Mouse (Mus musculus): ENCODE results near the gene Rtn4r. TPM values are rescaled to one million over a fixed set of nuclear protein-coding genes. Genes with fewer than 3 reads are reported as not detected.

The Rtn4r gene
- polyA plus RNA-seq, 1 experiment from 2014 or later, result 3.2 TPM

DNA sequence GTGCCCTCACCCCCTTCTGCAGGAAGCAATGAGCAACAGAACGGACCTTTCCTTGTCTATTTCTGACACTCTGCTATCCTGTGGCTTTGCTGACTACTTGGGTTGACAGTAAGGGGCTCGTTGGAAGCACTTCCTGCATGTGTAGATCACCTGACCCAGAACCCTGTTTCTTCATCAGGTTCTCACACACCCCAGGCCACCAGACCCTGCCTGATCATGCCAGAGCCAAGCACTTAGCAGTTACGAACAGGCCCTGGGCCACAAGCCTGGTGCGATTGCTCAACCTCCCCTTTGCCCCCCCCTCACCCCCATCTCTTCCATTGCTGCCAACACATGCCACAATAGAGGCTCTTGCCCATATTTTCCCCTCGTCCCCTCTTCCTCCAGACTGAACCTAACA lies 41.7 kb downstream of the Rtn4r start:
- no peaks in the 10 kb centered on the region for H3K36me3 ChIP-seq (ENCODE audit: control insufficient read depth, insufficient read depth, low read length)
- 82% methylated on average over 5 of the region's 5 CpGs for WGBS
- DNase-seq (ENCODE audit: low spot score), result no peak
- H3K9ac ChIP-seq (ENCODE audit: low read length), result no peak overlapping the region
- H3K4me1 ChIP-seq (replicated peaks; ENCODE audit: control insufficient read depth, insufficient read depth, low read length), result peaks cover 3% of the 10 kb centered on the region; the same call in 1 of the 2 replicates
- H3K4me2 ChIP-seq (ENCODE audit: low read depth, low read length, severe bottlenecking), result no peak overlapping the region
- no peak for ATAC-seq (replicated peaks; ENCODE audit: low FRiP score)
- no peak overlapping the region for H3K27ac ChIP-seq (ENCODE audit: low read depth, low read length)
- no peaks in the 10 kb centered on the region for H3K27me3 ChIP-seq (ENCODE audit: control insufficient read depth, insufficient read depth, low read length)
- no peaks in the 10 kb centered on the region for H3K9me3 ChIP-seq (ENCODE audit: control insufficient read depth, low read length)
- H3K4me3 ChIP-seq (ENCODE audit: low read depth, low read length), result no peak overlapping the region

DNA sequence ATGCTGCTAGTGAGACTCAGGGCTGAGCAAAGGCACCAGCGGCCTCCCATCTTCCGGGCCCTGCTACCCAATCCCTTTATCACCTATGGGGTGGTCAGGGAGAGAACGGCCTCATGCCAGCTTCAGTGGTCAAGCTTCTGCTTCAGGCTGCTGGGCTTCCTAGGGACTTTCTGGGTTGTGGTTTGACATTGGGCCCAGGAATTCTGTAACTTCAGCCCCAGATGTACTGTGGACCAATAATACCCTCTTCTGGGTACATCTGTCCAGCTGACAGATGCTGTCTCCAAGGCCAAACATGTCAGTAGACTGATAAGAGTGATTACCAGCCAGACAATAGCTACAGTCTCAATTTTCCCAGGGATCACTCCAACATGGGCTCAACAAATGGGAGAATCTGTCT lies 42.3 kb downstream of the Rtn4r start:
- Histone ChIP-seq H3K9ac (ENCODE audit: low read length) (no peak overlapping the region), H3K4me3 (ENCODE audit: low read depth, low read length) (no peak overlapping the region), H3K36me3 (ENCODE audit: control insufficient read depth, insufficient read depth, low read length) (no peaks in the 10 kb centered on the region), H3K4me2 (ENCODE audit: low read depth, low read length, severe bottlenecking) (no peak overlapping the region), H3K4me1 (replicated peaks; ENCODE audit: control insufficient read depth, insufficient read depth, low read length) (peaks cover 1% of the 10 kb centered on the region; the same call in 1 of the 2 replicates), H3K27me3 (ENCODE audit: control insufficient read depth, insufficient read depth, low read length) (no peaks in the 10 kb centered on the region), H3K27ac (ENCODE audit: low read depth, low read length) (no peak overlapping the region), H3K9me3 (ENCODE audit: control insufficient read depth, low read length) (no peaks in the 10 kb centered on the region)
- no peak for ATAC-seq (replicated peaks; ENCODE audit: low FRiP score)
- DNase-seq (ENCODE audit: low spot score), result no peak
- 91% methylated on average over 3 of the region's 3 CpGs for WGBS

DNA sequence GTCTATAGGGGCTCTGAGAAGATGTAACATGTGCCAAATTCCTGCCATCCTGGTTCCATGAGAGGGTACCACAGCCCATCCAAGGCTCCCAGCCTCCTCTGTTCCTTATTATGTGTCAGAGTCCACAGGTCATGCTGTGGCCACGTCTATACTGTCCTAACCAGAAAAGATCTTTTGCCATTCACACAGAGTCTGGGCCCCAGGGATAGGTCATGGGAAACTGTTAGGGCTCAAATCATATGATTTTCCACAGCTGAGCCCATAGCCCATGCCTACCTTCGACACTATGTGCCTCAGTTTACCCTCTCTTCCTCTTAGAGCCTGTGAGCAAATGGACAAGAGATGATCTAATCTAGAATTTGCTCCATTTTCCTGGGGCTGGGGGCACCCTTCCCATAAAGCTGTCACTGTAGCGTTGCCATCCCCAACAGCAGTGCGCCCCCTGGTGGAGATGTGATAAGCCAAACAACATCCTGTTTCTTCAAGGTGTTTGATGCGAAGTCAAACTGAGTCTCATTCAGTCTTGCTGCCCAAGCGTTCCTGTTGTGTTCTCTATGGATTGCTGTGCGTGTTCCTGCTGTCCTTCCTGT lies 44.9 kb downstream of the Rtn4r start:
- Histone ChIP-seq H3K4me1 (replicated peaks; ENCODE audit: control insufficient read depth, insufficient read depth, low read length) (no peaks in the 10 kb centered on the region), H3K27ac (ENCODE audit: low read depth, low read length) (no peak overlapping the region), H3K27me3 (ENCODE audit: control insufficient read depth, insufficient read depth, low read length) (no peaks in the 10 kb centered on the region), H3K36me3 (ENCODE audit: control insufficient read depth, insufficient read depth, low read length) (no peaks in the 10 kb centered on the region), H3K4me2 (ENCODE audit: low read depth, low read length, severe bottlenecking) (no peak overlapping the region), H3K4me3 (ENCODE audit: low read depth, low read length) (no peak overlapping the region), H3K9ac (ENCODE audit: low read length) (no peak overlapping the region), H3K9me3 (ENCODE audit: control insufficient read depth, low read length) (no peaks in the 10 kb centered on the region)
- ATAC-seq (replicated peaks; ENCODE audit: low FRiP score) (peak; percentile 40; the same call in 1 of the 2 replicates), DNase-seq (ENCODE audit: low spot score) (peak; percentile 88)
- WGBS, result 13% methylated on average over 7 of the region's 7 CpGs

DNA sequence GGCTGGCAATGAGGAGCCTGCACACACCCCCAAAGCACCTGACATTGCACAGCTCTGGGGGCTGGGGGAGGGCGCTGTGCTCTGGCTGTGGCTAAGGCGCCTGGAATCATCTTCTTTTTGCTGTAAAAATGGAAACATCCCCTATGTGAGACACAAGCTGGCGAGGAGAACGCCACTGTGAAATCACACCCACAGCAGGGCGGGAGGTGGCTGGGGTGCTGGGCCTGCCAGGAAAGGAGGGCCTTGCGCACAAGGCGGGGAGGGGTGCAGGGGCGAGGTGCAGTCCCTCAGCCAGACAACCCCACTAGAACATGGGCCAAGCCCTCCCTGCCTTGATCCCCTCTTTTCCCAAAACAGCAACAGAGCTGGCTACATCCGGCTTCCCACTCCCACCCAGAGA lies 45.8 kb downstream of the Rtn4r start:
- 84% methylated on average over 9 of the region's 9 CpGs for WGBS
- ATAC-seq (replicated peaks; ENCODE audit: low FRiP score), result 0 out of 2 replicates have a peak, but pooled peaks have one; percentile 16
- Histone ChIP-seq H3K9ac (ENCODE audit: low read length) (no peak overlapping the region), H3K4me3 (ENCODE audit: low read depth, low read length) (no peak overlapping the region), H3K4me2 (ENCODE audit: low read depth, low read length, severe bottlenecking) (no peak overlapping the region), H3K27me3 (ENCODE audit: control insufficient read depth, insufficient read depth, low read length) (no peaks in the 10 kb centered on the region), H3K9me3 (ENCODE audit: control insufficient read depth, low read length) (no peaks in the 10 kb centered on the region), H3K36me3 (ENCODE audit: control insufficient read depth, insufficient read depth, low read length) (no peaks in the 10 kb centered on the region), H3K27ac (ENCODE audit: low read depth, low read length) (no peak overlapping the region), H3K4me1 (replicated peaks; ENCODE audit: control insufficient read depth, insufficient read depth, low read length) (no peaks in the 10 kb centered on the region)
- DNase-seq (ENCODE audit: low spot score), result no peak

DNA sequence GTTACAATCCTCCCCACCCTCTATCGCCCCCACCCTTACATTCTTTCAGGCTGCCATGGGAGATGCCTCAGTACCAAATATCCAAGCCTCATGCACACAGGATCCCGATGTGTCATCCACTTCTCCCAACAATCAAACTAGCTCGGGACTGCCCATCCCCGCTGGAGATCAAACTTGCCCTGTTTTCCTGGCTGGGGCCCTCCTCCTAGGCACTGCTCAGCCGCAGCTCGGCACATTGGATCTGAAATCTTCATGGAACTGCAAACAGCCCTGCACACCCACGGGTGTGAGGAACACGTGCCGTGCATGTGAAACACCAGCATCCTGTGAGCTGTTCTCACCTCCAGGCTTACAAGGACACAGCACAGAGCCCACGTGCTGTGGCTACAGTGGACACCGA lies 46.3 kb downstream of the Rtn4r start:
- no peak for ATAC-seq (replicated peaks; ENCODE audit: low FRiP score)
- no peaks in the 10 kb centered on the region for H3K4me1 ChIP-seq (replicated peaks; ENCODE audit: control insufficient read depth, insufficient read depth, low read length)
- WGBS, result 76% methylated on average over 11 of the region's 11 CpGs
- no peak overlapping the region for H3K4me2 ChIP-seq (ENCODE audit: low read depth, low read length, severe bottlenecking)
- no peak for DNase-seq (ENCODE audit: low spot score)
- no peaks in the 10 kb centered on the region for H3K27me3 ChIP-seq (ENCODE audit: control insufficient read depth, insufficient read depth, low read length)
- H3K4me3 ChIP-seq (ENCODE audit: low read depth, low read length), result no peak overlapping the region
- H3K9ac ChIP-seq (ENCODE audit: low read length), result no peak overlapping the region
- H3K9me3 ChIP-seq (ENCODE audit: control insufficient read depth, low read length), result no peaks in the 10 kb centered on the region
- no peaks in the 10 kb centered on the region for H3K36me3 ChIP-seq (ENCODE audit: control insufficient read depth, insufficient read depth, low read length)
- H3K27ac ChIP-seq (ENCODE audit: low read depth, low read length), result no peak overlapping the region

DNA sequence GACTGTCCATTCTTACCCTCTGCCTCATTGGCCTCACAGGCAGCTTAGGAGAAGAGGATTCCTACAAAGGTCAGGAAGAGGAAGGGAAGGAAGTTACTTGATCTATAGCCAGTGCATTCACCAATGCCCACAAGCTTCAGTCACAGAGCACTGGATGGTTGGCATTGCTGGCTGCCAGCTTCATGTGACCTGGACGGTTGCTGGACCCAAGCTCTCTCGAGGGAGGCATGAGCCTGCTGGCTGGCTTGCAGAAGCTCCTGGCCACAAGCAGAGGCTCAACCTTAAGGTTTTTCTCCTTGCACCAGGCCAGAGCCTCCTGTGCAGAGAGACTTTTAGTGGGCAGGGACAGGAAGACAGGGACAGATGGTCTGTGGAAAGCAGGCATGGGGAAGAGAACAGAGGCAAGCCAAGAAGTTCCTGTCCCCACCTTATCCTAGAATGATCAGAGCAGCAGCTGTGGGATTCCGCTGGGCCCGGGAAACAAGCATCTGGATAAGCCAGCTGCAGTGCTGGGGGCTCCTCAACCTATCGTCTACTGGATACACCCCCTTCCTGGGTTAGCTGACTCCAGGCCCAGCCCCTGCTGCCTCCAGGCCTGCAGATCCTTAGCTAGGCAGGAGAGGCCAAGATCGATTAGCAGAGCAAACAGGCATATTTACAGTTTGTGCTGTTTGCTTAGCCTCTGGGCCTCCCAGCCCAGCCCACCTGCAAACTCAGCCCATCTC lies 48.5 kb downstream of the Rtn4r start:
- H3K4me1 ChIP-seq (replicated peaks; ENCODE audit: control insufficient read depth, insufficient read depth, low read length), result no peaks in the 10 kb centered on the region
- ATAC-seq (replicated peaks; ENCODE audit: low FRiP score) (no peak), DNase-seq (ENCODE audit: low spot score) (no peak)
- no peaks in the 10 kb centered on the region for H3K9me3 ChIP-seq (ENCODE audit: control insufficient read depth, low read length)
- WGBS, result 64% methylated on average over 6 of the region's 6 CpGs
- H3K4me3 ChIP-seq (ENCODE audit: low read depth, low read length), result no peak overlapping the region
- no peak overlapping the region for H3K4me2 ChIP-seq (ENCODE audit: low read depth, low read length, severe bottlenecking)
- no peak overlapping the region for H3K27ac ChIP-seq (ENCODE audit: low read depth, low read length)
- H3K27me3 ChIP-seq (ENCODE audit: control insufficient read depth, insufficient read depth, low read length), result no peaks in the 10 kb centered on the region
- no peaks in the 10 kb centered on the region for H3K36me3 ChIP-seq (ENCODE audit: control insufficient read depth, insufficient read depth, low read length)
- peak overlapping the region; percentile 3; the same call in 1 of the 2 replicates for H3K9ac ChIP-seq (ENCODE audit: low read length)

DNA sequence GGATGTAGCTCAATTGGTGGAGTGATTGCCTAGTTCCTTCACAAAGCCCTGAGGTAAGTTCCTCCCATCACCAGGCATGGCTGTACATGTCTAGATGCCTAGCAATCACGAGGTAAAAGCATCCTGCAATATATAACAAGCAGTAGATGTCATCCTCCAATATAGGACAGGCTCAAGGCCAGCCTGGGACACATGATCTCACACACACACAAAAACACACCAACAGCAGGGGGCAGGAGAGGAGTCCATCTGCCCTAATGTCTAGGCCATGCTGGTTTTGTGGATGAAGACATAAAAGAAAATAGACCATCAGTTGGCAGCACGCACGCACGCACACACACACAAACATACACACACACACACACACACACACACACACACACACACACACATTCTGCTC lies 49.3 kb downstream of the Rtn4r start:
- H3K9ac ChIP-seq (ENCODE audit: low read length), result no peak overlapping the region
- H3K4me2 ChIP-seq (ENCODE audit: low read depth, low read length, severe bottlenecking), result no peak overlapping the region
- H3K4me1 ChIP-seq (replicated peaks; ENCODE audit: control insufficient read depth, insufficient read depth, low read length), result no peaks in the 10 kb centered on the region
- H3K36me3 ChIP-seq (ENCODE audit: control insufficient read depth, insufficient read depth, low read length), result no peaks in the 10 kb centered on the region
- H3K27ac ChIP-seq (ENCODE audit: low read depth, low read length), result no peak overlapping the region
- H3K27me3 ChIP-seq (ENCODE audit: control insufficient read depth, insufficient read depth, low read length), result no peaks in the 10 kb centered on the region
- H3K4me3 ChIP-seq (ENCODE audit: low read depth, low read length), result no peak overlapping the region
- no peaks in the 10 kb centered on the region for H3K9me3 ChIP-seq (ENCODE audit: control insufficient read depth, low read length)
- DNase-seq (ENCODE audit: low spot score) (no peak), ATAC-seq (replicated peaks; ENCODE audit: low FRiP score) (no peak)
- 82% methylated on average over 4 of the region's 4 CpGs for WGBS

DNA sequence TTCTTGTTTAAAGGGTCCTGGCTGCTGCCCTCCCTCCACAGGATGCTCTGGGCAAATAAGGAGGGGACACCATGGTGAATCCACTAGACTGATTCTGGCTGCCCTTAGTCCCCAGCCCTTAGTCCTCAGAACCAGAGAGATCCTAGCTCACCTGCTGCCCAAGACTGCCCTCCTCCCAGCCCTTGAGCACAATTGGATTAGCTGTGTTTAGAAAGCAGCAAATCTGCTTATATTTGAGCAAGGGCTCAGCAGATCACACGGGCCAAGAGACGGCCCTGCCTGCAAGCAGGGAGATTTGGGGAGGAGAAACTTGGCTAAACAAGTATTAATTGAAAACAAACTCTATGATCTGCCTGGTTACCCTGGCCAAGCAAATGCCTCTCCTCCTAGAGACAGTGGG lies 52.1 kb downstream of the Rtn4r start:
- Histone ChIP-seq H3K9ac (ENCODE audit: low read length) (no peak overlapping the region), H3K4me3 (ENCODE audit: low read depth, low read length) (no peak overlapping the region), H3K36me3 (ENCODE audit: control insufficient read depth, insufficient read depth, low read length) (no peaks in the 10 kb centered on the region), H3K27me3 (ENCODE audit: control insufficient read depth, insufficient read depth, low read length) (no peaks in the 10 kb centered on the region), H3K4me1 (replicated peaks; ENCODE audit: control insufficient read depth, insufficient read depth, low read length) (no peaks in the 10 kb centered on the region), H3K9me3 (ENCODE audit: control insufficient read depth, low read length) (no peaks in the 10 kb centered on the region), H3K4me2 (ENCODE audit: low read depth, low read length, severe bottlenecking) (no peak overlapping the region), H3K27ac (ENCODE audit: low read depth, low read length) (no peak overlapping the region)
- DNase-seq (ENCODE audit: low spot score) (no peak), ATAC-seq (replicated peaks; ENCODE audit: low FRiP score) (no peak)
- WGBS, result 7% methylated on average over 2 of the region's 2 CpGs

DNA sequence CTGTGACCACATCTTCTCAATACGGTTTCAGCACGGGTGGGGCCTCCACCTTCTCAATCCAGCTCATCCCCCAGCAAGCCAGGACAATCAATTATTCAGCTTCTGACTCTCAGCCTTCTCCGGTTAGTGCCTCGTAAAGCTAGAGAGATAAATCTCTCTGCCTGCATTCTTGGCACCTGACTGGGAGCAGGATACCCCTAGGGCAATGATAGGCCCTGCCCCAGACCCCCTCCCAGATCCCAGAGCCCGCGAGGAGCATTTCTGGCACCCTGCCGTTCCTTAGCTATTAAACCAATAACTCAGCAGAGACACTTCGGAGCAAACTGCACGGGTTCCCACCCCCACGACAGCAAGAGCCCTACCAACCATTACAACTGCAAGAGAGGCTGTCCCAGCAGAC lies 54.0 kb downstream of the Rtn4r start:
- ATAC-seq (replicated peaks; ENCODE audit: low FRiP score), result no peak
- no peaks in the 10 kb centered on the region for H3K36me3 ChIP-seq (ENCODE audit: control insufficient read depth, insufficient read depth, low read length)
- no peaks in the 10 kb centered on the region for H3K27me3 ChIP-seq (ENCODE audit: control insufficient read depth, insufficient read depth, low read length)
- H3K9me3 ChIP-seq (ENCODE audit: control insufficient read depth, low read length), result no peaks in the 10 kb centered on the region
- H3K4me1 ChIP-seq (replicated peaks; ENCODE audit: control insufficient read depth, insufficient read depth, low read length), result no peaks in the 10 kb centered on the region
- 69% methylated on average over 10 of the region's 10 CpGs for WGBS
- no peak overlapping the region for H3K27ac ChIP-seq (ENCODE audit: low read depth, low read length)
- H3K4me3 ChIP-seq (ENCODE audit: low read depth, low read length), result no peak overlapping the region
- no peak overlapping the region for H3K9ac ChIP-seq (ENCODE audit: low read length)
- H3K4me2 ChIP-seq (ENCODE audit: low read depth, low read length, severe bottlenecking), result no peak overlapping the region
- DNase-seq (ENCODE audit: low spot score), result no peak
